In genomic region chr15:81804883-81805282, GRCm38 (mm10) we compare ENCODE assay signal across 14 mouse cellular contexts. TPM values are rescaled to one million over a fixed set of nuclear protein-coding genes. Genes with fewer than 3 reads are reported as not detected.
DNase-seq lines count a peak whose midpoint lies in the region; ATAC-seq and TF ChIP-seq lines count a peak whose summit lies in the region.
"Had no signal": no experiment of that assay in that cellular context is flagged by ENCODE, and none has a peak within 500 bp of the region (broad histone marks: within the 10 kb centered on the region; RNA-seq: fewer than 3 reads in every experiment).

No protein-coding gene starts in this region.

- H3K27me3 ChIP-seq in heart, adult 2 months (ENCODE audit: control insufficient read depth, insufficient read depth, low read length) = no peaks in the 10 kb centered on the region
- no peaks in the 10 kb centered on the region for H3K27me3 ChIP-seq in kidney, embryonic 15.5 days
- no peaks in the 10 kb centered on the region for H3K27me3 ChIP-seq in limb, embryonic 14.5 days (ENCODE audit: control insufficient read depth, insufficient read depth, low read length)

- peak overlapping the region; percentile 44 for H3K27ac ChIP-seq in heart, adult 2 months
- peak overlapping the region; percentile 33 for H3K27ac ChIP-seq in kidney, embryonic 15.5 days
- peak overlapping the region; percentile 38; the same call in 1 of the 2 replicates for H3K27ac ChIP-seq in limb, embryonic 14.5 days (replicated peaks; ENCODE audit: low read depth, low read length)
- H3K27ac ChIP-seq: midbrain, embryonic 10.5 days had no signal

- DNase-seq in heart, adult 2 months = no peak
- no peak for DNase-seq in heart, postnatal 36 days
- no peak for DNase-seq in kidney, postnatal 4 days
- peak; percentile 22 for DNase-seq in R1 (ENCODE audit: low read depth, low spot score)
- no peak for DNase-seq in limb, embryonic 14.5 days (ENCODE audit: low spot score)
- no peak for DNase-seq in frontal cortex, postnatal 10 days (ENCODE audit: low spot score in 2 of 2)
- no peak for DNase-seq in urinary bladder, postnatal 10 days (ENCODE audit: low spot score)
- DNase-seq: gastrocnemius, postnatal 25 days; right cerebral cortex, adult 18-20 months; spleen, adult 18-20 months had no signal

- H3K4me1 ChIP-seq in heart, adult 2 months (ENCODE audit: control insufficient read depth, insufficient read depth, low read length) = peaks cover 29% of the 10 kb centered on the region
- H3K4me1 ChIP-seq in kidney, embryonic 15.5 days = peaks cover 65% of the 10 kb centered on the region
- H3K4me1 ChIP-seq in limb, embryonic 14.5 days (ENCODE audit: control insufficient read depth, insufficient read depth, low read length) = peaks cover 45% of the 10 kb centered on the region

- TF ChIP-seq POLR2A in heart, adult 2 months (IDR thresholded peaks at IDR 0.05; ENCODE audit: insufficient read depth, low read depth, low read length) = no peak
- no peak for TF ChIP-seq POLR2A in limb, embryonic 14.5 days (IDR thresholded peaks at IDR 0.05; ENCODE audit: borderline replicate concordance, extremely low read depth, insufficient read depth, insufficient read length)

- H3K36me3 ChIP-seq in heart, adult 2 months (ENCODE audit: control insufficient read depth, insufficient read depth, low read length) = peaks cover 26% of the 10 kb centered on the region
- H3K36me3 ChIP-seq in kidney, embryonic 15.5 days = no peaks in the 10 kb centered on the region
- no peaks in the 10 kb centered on the region for H3K36me3 ChIP-seq in limb, embryonic 14.5 days (ENCODE audit: control insufficient read depth, insufficient read depth, low read length)
- H3K36me3 ChIP-seq: midbrain, embryonic 10.5 days had no signal

- TF ChIP-seq CTCF in heart, adult 2 months (IDR thresholded peaks at IDR 0.05) = no peak

- no peak overlapping the region for H3K4me2 ChIP-seq in kidney, embryonic 15.5 days
- H3K4me2 ChIP-seq in limb, embryonic 14.5 days (replicated peaks; ENCODE audit: low read depth, low read length, severe bottlenecking) = no peak overlapping the region

- no peaks in the 10 kb centered on the region for H3K79me2 ChIP-seq in heart, adult 2 months (replicated peaks; ENCODE audit: control insufficient read depth, insufficient read depth, low read length)

- intact Hi-C loops in heart, adult 2 months (cut with DNase I) = loop anchor here (2.0 kb wide), 1 partner anchor 60 kb away; the partner anchor contains the start of genes Rangap1 and Zc3h7b
- intact Hi-C loops in heart, postnatal 36 days (cut with DNase I) = no loop called here

- no peak overlapping the region for H3K4me3 ChIP-seq in heart, adult 2 months
- H3K4me3 ChIP-seq in kidney, embryonic 15.5 days (replicated peaks) = no peak overlapping the region
- no peak overlapping the region for H3K4me3 ChIP-seq in limb, embryonic 14.5 days (replicated peaks; ENCODE audit: low read length)
- H3K4me3 ChIP-seq: midbrain, embryonic 10.5 days had no signal

- no peak for ATAC-seq in kidney, embryonic 15.5 days (replicated peaks; ENCODE audit: low FRiP score)
- ATAC-seq in limb, embryonic 14.5 days (ENCODE audit: low FRiP score, low read depth) = no peak
- ATAC-seq: forebrain, embryonic 14.5 days; intestine, embryonic 16.5 days had no signal

- 64% methylated on average over 3 of the region's 3 CpGs for WGBS in heart, adult 2 months
- WGBS in kidney, embryonic 15.5 days = 59% methylated on average over 3 of the region's 3 CpGs
- whole genome bisulfite sequencing in limb, embryonic 14.5 days = 76% methylated on average over 3 of the region's 3 CpGs

- H3K9me3 ChIP-seq in kidney, embryonic 15.5 days (replicated peaks) = no peaks in the 10 kb centered on the region
- H3K9me3 ChIP-seq in limb, embryonic 14.5 days (ENCODE audit: control insufficient read depth, low read length) = no peaks in the 10 kb centered on the region
- H3K9me3 ChIP-seq: midbrain, embryonic 10.5 days had no signal

- H3K9ac ChIP-seq in heart, adult 2 months (ENCODE audit: low read depth, low read length) = no peak overlapping the region
- no peak overlapping the region for H3K9ac ChIP-seq in kidney, embryonic 15.5 days
- no peak overlapping the region for H3K9ac ChIP-seq in limb, embryonic 14.5 days (ENCODE audit: low read depth, low read length, severe bottlenecking)

- TF ChIP-seq EP300 in heart, adult 2 months (IDR thresholded peaks at IDR 0.05; ENCODE audit: insufficient read depth, low read depth, low read length) = no peak

RNA-seq across cellular contexts. Expression of gene Tef, which starts 2.7 kb away (rescaled TPM):
- 100 to 1,000 TPM in 1 of 2 experiments, 10 to 100 TPM in 1; 46.7 to 127 TPM for total RNA-seq in heart, adult 2 months (2021)
- polyA plus RNA-seq in heart, adult 2 months (2012; rRNA removed) = 76.7 and 100 TPM in 2 replicates
- total RNA-seq in heart, postnatal 36 days (2021) = 100 to 1,000 TPM; 123 to 132 TPM
- 23.9 and 26.5 TPM in 2 replicates for polyA plus RNA-seq in kidney, embryonic 15.5 days (2015; fragmentation: Nextera tagmentation; extraction: Ambion mirVana)
- 45.7 and 49.2 TPM in 2 replicates for polyA plus RNA-seq in limb, embryonic 14.5 days (2012; rRNA removed)
- 25.5 and 29.3 TPM in 2 replicates for polyA plus RNA-seq in limb, embryonic 14.5 days (2014; fragmentation: Nextera tagmentation; extraction: Ambion mirVana)

RNA-seq across cellular contexts. Expression of gene Tob2, which starts 53.7 kb away (rescaled TPM):
- 100 to 1,000 TPM; 101 to 114 TPM for total RNA-seq in heart, adult 2 months (2021)
- polyA plus RNA-seq in heart, adult 2 months (2012; rRNA removed) = 39.4 and 49.7 TPM in 2 replicates
- 100 to 1,000 TPM in 1 of 2 experiments, 10 to 100 TPM in 1; 74.9 to 130 TPM for total RNA-seq in heart, postnatal 36 days (2021)
- polyA plus RNA-seq in kidney, embryonic 15.5 days (2015; fragmentation: Nextera tagmentation; extraction: Ambion mirVana) = 28.2 and 29.3 TPM in 2 replicates
- polyA plus RNA-seq in limb, embryonic 14.5 days (2012; rRNA removed) = 23.7 and 28.1 TPM in 2 replicates
- polyA plus RNA-seq in limb, embryonic 14.5 days (2014; fragmentation: Nextera tagmentation; extraction: Ambion mirVana) = 23.4 and 24.7 TPM in 2 replicates

RNA-seq across cellular contexts. Expression of gene Rangap1, which starts 59.6 kb away (rescaled TPM):
- 10 to 100 TPM; 25.7 to 27.3 TPM for total RNA-seq in heart, adult 2 months (2021)
- 14.1 and 19.1 TPM in 2 replicates for polyA plus RNA-seq in heart, adult 2 months (2012; rRNA removed)
- total RNA-seq in heart, postnatal 36 days (2021) = 10 to 100 TPM; 24.9 to 25.1 TPM
- 99.1 and 106 TPM in 2 replicates for polyA plus RNA-seq in kidney, embryonic 15.5 days (2015; fragmentation: Nextera tagmentation; extraction: Ambion mirVana)
- polyA plus RNA-seq in limb, embryonic 14.5 days (2012; rRNA removed) = 69.7 and 74.3 TPM in 2 replicates
- 83.7 and 86.6 TPM in 2 replicates for polyA plus RNA-seq in limb, embryonic 14.5 days (2014; fragmentation: Nextera tagmentation; extraction: Ambion mirVana)
